In genomic region chr2:178246767-178247166, GRCm38 (mm10) we compare ENCODE assay signal across 9 mouse cellular contexts.
A peak's percentile ranks its signal among the peaks of the same experiment; 100 is the strongest.
DNase-seq lines count a peak whose midpoint lies in the region; ATAC-seq and TF ChIP-seq lines count a peak whose summit lies in the region.
"Had no signal": no experiment of that assay in that cellular context is flagged by ENCODE, and none has a peak within 500 bp of the region (broad histone marks: within the 10 kb centered on the region; RNA-seq: fewer than 3 reads in every experiment).

No protein-coding gene starts in this region.

- H3K27me3 ChIP-seq in kidney, embryonic 15.5 days = no peaks in the 10 kb centered on the region
- no peaks in the 10 kb centered on the region for H3K27me3 ChIP-seq in kidney, embryonic 16.5 days (ENCODE audit: insufficient read depth, low read length)
- H3K27me3 ChIP-seq: heart, embryonic 15.5 days; liver, embryonic 15.5 days had no signal

- H3K9me3 ChIP-seq in kidney, embryonic 15.5 days (replicated peaks) = no peaks in the 10 kb centered on the region
- H3K9me3 ChIP-seq in kidney, embryonic 16.5 days (ENCODE audit: low read length) = no peaks in the 10 kb centered on the region
- H3K9me3 ChIP-seq: heart, embryonic 15.5 days; liver, embryonic 15.5 days had no signal

- H3K4me1 ChIP-seq in kidney, embryonic 15.5 days = no peaks in the 10 kb centered on the region; the same call in 1 of the 2 replicates
- no peaks in the 10 kb centered on the region for H3K4me1 ChIP-seq in kidney, embryonic 16.5 days (ENCODE audit: insufficient read depth, low read length)
- peaks cover 5% of the 10 kb centered on the region for H3K4me1 ChIP-seq in cortical plate, adult 2 months (ENCODE audit: control insufficient read depth, insufficient read depth, low read length)
- H3K4me1 ChIP-seq: heart, embryonic 15.5 days; liver, embryonic 15.5 days had no signal

- ATAC-seq in kidney, embryonic 15.5 days (replicated peaks; ENCODE audit: low FRiP score) = 0 out of 2 replicates have a peak, but pooled peaks have one; percentile 15
- ATAC-seq in kidney, embryonic 16.5 days (ENCODE audit: low FRiP score, low TSS enrichment) = no peak

- no peak for TF ChIP-seq POLR2A in cortical plate, adult 2 months (IDR thresholded peaks at IDR 0.05; ENCODE audit: extremely low read depth, insufficient read depth, low read length)

- WGBS in kidney, embryonic 15.5 days = 60% methylated on average over 4 of the region's 4 CpGs
- 41% methylated on average over 4 of the region's 4 CpGs for whole genome bisulfite sequencing in kidney, embryonic 16.5 days

- H3K9ac ChIP-seq in kidney, embryonic 15.5 days = no peak overlapping the region
- no peak overlapping the region for H3K9ac ChIP-seq in kidney, embryonic 16.5 days (replicated peaks; ENCODE audit: low read length)
- H3K9ac ChIP-seq: heart, embryonic 15.5 days; liver, embryonic 15.5 days had no signal

- no peak overlapping the region for H3K4me2 ChIP-seq in kidney, embryonic 15.5 days
- no peak overlapping the region for H3K4me2 ChIP-seq in kidney, embryonic 16.5 days (replicated peaks; ENCODE audit: low read depth, low read length)
- H3K4me2 ChIP-seq: heart, embryonic 15.5 days; liver, embryonic 15.5 days had no signal

- no peaks in the 10 kb centered on the region for H3K36me3 ChIP-seq in kidney, embryonic 15.5 days
- no peaks in the 10 kb centered on the region for H3K36me3 ChIP-seq in kidney, embryonic 16.5 days (ENCODE audit: insufficient read depth, low read length)
- H3K36me3 ChIP-seq: heart, embryonic 15.5 days; liver, embryonic 15.5 days had no signal

- no peak overlapping the region for H3K4me3 ChIP-seq in kidney, embryonic 15.5 days (replicated peaks)
- H3K4me3 ChIP-seq in kidney, embryonic 16.5 days (ENCODE audit: low read length) = no peak overlapping the region
- H3K4me3 ChIP-seq in cortical plate, adult 2 months (ENCODE audit: insufficient read depth, low read length) = no peak overlapping the region
- H3K4me3 ChIP-seq: heart, embryonic 15.5 days; liver, embryonic 15.5 days had no signal

- no peak overlapping the region for H3K27ac ChIP-seq in kidney, embryonic 15.5 days
- no peak overlapping the region for H3K27ac ChIP-seq in kidney, embryonic 16.5 days (ENCODE audit: low read length)
- H3K27ac ChIP-seq in cortical plate, adult 2 months (ENCODE audit: insufficient read depth, low read length) = no peak overlapping the region
- H3K27ac ChIP-seq: heart, embryonic 15.5 days; liver, embryonic 15.5 days had no signal

- peak; percentile 28 for DNase-seq in right cerebral cortex, adult 18-20 months
- DNase-seq in right cerebral cortex, adult 2 months (ENCODE audit: low spot score in 2 of 2) = no peak
- DNase-seq in urinary bladder, adult 18-20 months (ENCODE audit: low spot score in 2 of 2) = no peak
- no peak for DNase-seq in spleen, postnatal 36 days (ENCODE audit: low spot score in 2 of 2)

- TF ChIP-seq CTCF in cortical plate, adult 2 months (IDR thresholded peaks at IDR 0.05; ENCODE audit: extremely low read depth, insufficient read depth, low read length) = 0 out of 2 replicates have a peak, but pooled peaks have one; percentile 27
